Mouse (Mus musculus) MEL (cell line): ENCODE measurements at regions not wholly inside any gene's neighbourhood (a gene's known extent, or its start where the extent isn't known, plus 50 kb on each side); places are given as distances from the start of the nearest gene placed in this dataset.

Experiments
- DNase-seq: peaks from one replicate; pipeline ENCODE4 v3.0.0; 2011; ENCODE audit warnings: low read depth, low spot score
- H3K27ac ChIP-seq: 2 replicates; pipeline ENCODE4 v1.5.1; 2012; ENCODE audit warnings: low read depth, mild to moderate bottlenecking, control low read depth, low read length, moderate library complexity; ENCODE audit not compliant: control insufficient read depth
- H3K27me3 ChIP-seq, 2 experiments: fragments of 150-350 bp in 1 of 2; sonication (generic) in 1 of 2; 2 replicates each; pipeline ENCODE4 v1.6.1; 2012; ENCODE audit warnings: low read length in 2 of 2, mild to moderate bottlenecking in 2 of 2, improper control_type of control experiment in 1 of 2, moderate library complexity in 1 of 2; ENCODE audit not compliant: insufficient read depth in 2 of 2, control insufficient read depth in 1 of 2
- H3K36me3 ChIP-seq, 2 experiments: 2 replicates each; pipeline ENCODE4 v1.6.1; 2012 to 2014; ENCODE audit warnings: low read length in 2 of 2, improper control_type of control experiment in 1 of 2, inconsistent platforms in 1 of 2, mild to moderate bottlenecking in 1 of 2; ENCODE audit not compliant: insufficient read depth in 2 of 2, control insufficient read depth in 1 of 2
- H3K4me1 ChIP-seq, 2 experiments: fragments of 150-350 bp in 1 of 2; sonication (generic) in 1 of 2; 2 replicates each; pipeline ENCODE4 v1.6.1; 2012; ENCODE audit warnings: low read length in 2 of 2, improper control_type of control experiment in 1 of 2, mild to moderate bottlenecking in 1 of 2; ENCODE audit not compliant: insufficient read depth in 2 of 2, control insufficient read depth in 1 of 2
- H3K4me3 ChIP-seq, 2 experiments: fragments of 150-350 bp in 1 of 2; sonication (generic) in 1 of 2; 2 replicates each; pipeline ENCODE4 v1.5.1; 2012; ENCODE audit warnings: low read depth in 2 of 2, low read length in 2 of 2, mild to moderate bottlenecking in 2 of 2, moderate library complexity in 2 of 2, control low read depth in 1 of 2, improper control_type of control experiment in 1 of 2; ENCODE audit not compliant: control insufficient read depth in 1 of 2, insufficient read depth in 1 of 2
- H3K79me2 ChIP-seq: 2 replicates; pipeline ENCODE4 v1.6.1; 2012; ENCODE audit warnings: mild to moderate bottlenecking, low read length, moderate library complexity; ENCODE audit not compliant: control insufficient read depth, poor library complexity, insufficient read depth
- H3K9ac ChIP-seq: 2 replicates; pipeline ENCODE4 v1.6.1; 2012; ENCODE audit warnings: low read depth, mild to moderate bottlenecking, control low read depth, low read length, moderate library complexity; ENCODE audit not compliant: control insufficient read depth, poor library complexity, severe bottlenecking
- H3K9me3 ChIP-seq: fragments of 150-350 bp; sonication (generic); replicated peaks from 2 replicates; pipeline ENCODE4 v1.6.1; 2012; ENCODE audit warnings: mild to moderate bottlenecking, low read length, improper control_type of control experiment, moderate library complexity; ENCODE audit not compliant: insufficient read depth
- CHD2 ChIP-seq: IDR thresholded peaks from 2 replicates; pipeline ENCODE4 v1.6.1; 2011; ENCODE audit warnings: low read length, improper control_type of control experiment
- CTCF ChIP-seq, 3 experiments: IDR thresholded peaks in 2 of 3; conservative IDR thresholded peaks in 1 of 3; 2 replicates each; pipeline ENCODE4 v1.5.1; 2011 to 2012; ENCODE audit warnings: low read length in 3 of 3, low read depth in 2 of 3, mild to moderate bottlenecking in 2 of 3, improper control_type of control experiment in 1 of 3, inconsistent platforms in 1 of 3, mixed read lengths in 1 of 3, moderate library complexity in 1 of 3; ENCODE audit not compliant: control insufficient read depth in 1 of 3, insufficient read depth in 1 of 3, poor library complexity in 1 of 3, severe bottlenecking in 1 of 3
- ETS1 ChIP-seq: IDR thresholded peaks from 2 replicates; pipeline ENCODE4 v1.6.1; 2012; ENCODE audit warnings: low read depth, mild to moderate bottlenecking, inconsistent platforms, low read length, improper control_type of control experiment, moderate library complexity
- GABPA ChIP-seq: IDR thresholded peaks from 2 replicates; pipeline ENCODE4 v1.6.1; 2012; ENCODE audit warnings: low read depth, mild to moderate bottlenecking, inconsistent platforms, low read length, improper control_type of control experiment, moderate library complexity
- JUND ChIP-seq: IDR thresholded peaks from 2 replicates; pipeline ENCODE4 v1.6.1; 2011; ENCODE audit warnings: low read depth, mild to moderate bottlenecking, improper control_type of control experiment, low read length
- MAFK ChIP-seq: IDR thresholded peaks from 2 replicates; pipeline ENCODE4 v1.6.1; 2011; ENCODE audit warnings: low read depth, mild to moderate bottlenecking, low read length, improper control_type of control experiment, borderline replicate concordance
- MAX ChIP-seq: IDR thresholded peaks from 2 replicates; pipeline ENCODE4 v1.6.1; 2011; ENCODE audit warnings: low read length, improper control_type of control experiment
- MXI1 ChIP-seq: IDR thresholded peaks from 2 replicates; pipeline ENCODE4 v1.6.1; 2011; ENCODE audit warnings: mild to moderate bottlenecking, low read depth, low read length, improper control_type of control experiment
- MYC ChIP-seq: IDR thresholded peaks from 2 replicates; pipeline ENCODE4 v1.6.1; 2011; ENCODE audit warnings: low read depth, mild to moderate bottlenecking, low read length, improper control_type of control experiment, moderate library complexity
- NELFE ChIP-seq: IDR thresholded peaks from 2 replicates; pipeline ENCODE4 v1.6.1; 2011; ENCODE audit warnings: low read depth, low read length, improper control_type of control experiment
- POLR2AphosphoS2 ChIP-seq: IDR thresholded peaks from 2 replicates; pipeline ENCODE4 v1.6.1; 2011; ENCODE audit warnings: low read length, improper control_type of control experiment
- POLR2AphosphoS5 ChIP-seq: IDR thresholded peaks from 2 replicates; pipeline ENCODE4 v1.6.1; 2012; ENCODE audit warnings: low read depth, borderline replicate concordance, mild to moderate bottlenecking, inconsistent platforms, low read length, moderate library complexity, mixed read lengths
- RAD21 ChIP-seq: IDR thresholded peaks from 2 replicates; pipeline ENCODE4 v1.6.1; 2011; ENCODE audit warnings: mild to moderate bottlenecking, low read depth, low read length, improper control_type of control experiment
- SMC3 ChIP-seq: IDR thresholded peaks from 2 replicates; pipeline ENCODE4 v1.6.1; 2011; ENCODE audit warnings: low read depth, low read length, improper control_type of control experiment
- TCF12 ChIP-seq: IDR thresholded peaks from 2 replicates; pipeline ENCODE4 v1.6.1; 2014; ENCODE audit warnings: low read depth, mild to moderate bottlenecking, inconsistent platforms, low read length, improper control_type of control experiment, moderate library complexity
- USF2 ChIP-seq, 2 experiments: IDR thresholded peaks; 2 replicates each; pipeline ENCODE4 v1.6.1; 2011 to 2012; ENCODE audit warnings: improper control_type of control experiment in 2 of 2, low read length in 2 of 2, borderline replicate concordance in 1 of 2, inconsistent platforms in 1 of 2, low read depth in 1 of 2, mild to moderate bottlenecking in 1 of 2; ENCODE audit not compliant: insufficient read depth in 1 of 2

DNA sequence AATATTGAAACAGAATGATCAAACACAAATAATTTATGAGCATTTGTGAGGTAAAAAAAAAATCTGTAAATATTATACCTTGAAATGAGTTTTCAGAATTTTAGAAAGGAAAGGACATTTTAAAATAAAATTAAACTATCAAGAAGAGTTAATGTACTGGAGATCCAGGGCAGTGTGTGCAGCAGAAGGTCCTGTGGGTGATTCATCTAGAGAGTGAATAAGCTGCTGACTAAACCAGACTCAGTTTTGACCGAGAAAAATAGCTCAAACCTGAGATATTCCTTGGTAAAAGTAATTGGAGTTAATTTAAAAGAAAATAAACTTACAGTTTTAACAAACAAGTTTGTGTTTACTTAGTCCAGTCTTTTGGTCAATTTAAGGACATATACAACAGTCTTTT lies 1118.6 kb upstream of the Celf2 start:
- H3K9ac ChIP-seq = no peak overlapping the region
- H3K4me3 ChIP-seq = no peak overlapping the region
- TF ChIP-seq USF2 (IDR thresholded peaks at IDR 0.05; ENCODE audit: borderline replicate concordance in 1 of 2, insufficient read depth in 1 of 2, low read depth in 1 of 2, low read length in 2 of 2) (no peak), POLR2AphosphoS5 (no peak), MAX (no peak), JUND (no peak), MAFK (no peak), CHD2 (no peak), GABPA (no peak), NELFE (no peak), MXI1 (no peak)
- no peaks in the 10 kb centered on the region for H3K79me2 ChIP-seq
- no peaks in the 10 kb centered on the region for H3K4me1 ChIP-seq
- H3K36me3 ChIP-seq = no peaks in the 10 kb centered on the region
- DNase-seq = no peak
- no peaks in the 10 kb centered on the region for H3K27me3 ChIP-seq
- H3K9me3 ChIP-seq = no peaks in the 10 kb centered on the region
- no peak overlapping the region for H3K27ac ChIP-seq

DNA sequence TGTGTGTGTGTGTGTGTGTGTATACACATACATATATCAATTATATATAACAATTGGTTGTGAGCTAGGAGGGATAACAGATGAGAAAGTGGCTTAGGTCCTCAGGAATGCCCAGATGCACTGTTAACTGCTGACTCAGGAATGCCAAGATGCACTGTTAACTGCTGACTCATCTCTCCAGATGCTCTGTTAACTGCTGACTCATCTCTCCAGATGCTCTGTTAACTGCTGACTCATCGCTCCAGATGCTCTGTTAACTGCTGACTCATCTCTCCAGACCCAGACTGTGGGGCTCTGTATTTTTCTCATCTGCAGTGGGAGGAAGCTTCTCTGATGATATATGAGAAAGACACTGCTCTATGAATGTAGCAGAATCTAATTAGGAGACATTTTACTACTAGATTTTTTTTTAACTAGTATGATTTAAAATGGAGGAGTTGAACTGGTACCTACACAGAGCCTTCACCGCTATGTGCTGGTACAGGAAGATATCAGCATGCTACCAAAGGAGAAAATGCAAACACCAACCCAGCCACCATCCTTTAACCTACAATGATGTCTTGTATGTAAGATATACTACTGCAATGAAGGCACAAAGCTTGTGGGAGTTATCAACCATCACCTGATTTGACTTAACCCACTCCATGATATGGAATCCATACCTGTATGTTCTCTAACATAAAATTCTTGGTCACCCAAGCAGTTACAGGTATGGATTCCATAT lies 1119.3 kb upstream of the Celf2 start:
- no peak overlapping the region for H3K27ac ChIP-seq
- H3K9me3 ChIP-seq = no peaks in the 10 kb centered on the region
- no peaks in the 10 kb centered on the region for H3K36me3 ChIP-seq
- no peaks in the 10 kb centered on the region for H3K27me3 ChIP-seq
- DNase-seq = peak; percentile 26
- no peaks in the 10 kb centered on the region for H3K4me1 ChIP-seq
- no peaks in the 10 kb centered on the region for H3K79me2 ChIP-seq
- TF ChIP-seq MAFK (peak; percentile 90), ETS1 (peak; percentile 72), TCF12 (no peak)
- H3K4me3 ChIP-seq = no peak overlapping the region
- H3K9ac ChIP-seq = no peak overlapping the region

DNA sequence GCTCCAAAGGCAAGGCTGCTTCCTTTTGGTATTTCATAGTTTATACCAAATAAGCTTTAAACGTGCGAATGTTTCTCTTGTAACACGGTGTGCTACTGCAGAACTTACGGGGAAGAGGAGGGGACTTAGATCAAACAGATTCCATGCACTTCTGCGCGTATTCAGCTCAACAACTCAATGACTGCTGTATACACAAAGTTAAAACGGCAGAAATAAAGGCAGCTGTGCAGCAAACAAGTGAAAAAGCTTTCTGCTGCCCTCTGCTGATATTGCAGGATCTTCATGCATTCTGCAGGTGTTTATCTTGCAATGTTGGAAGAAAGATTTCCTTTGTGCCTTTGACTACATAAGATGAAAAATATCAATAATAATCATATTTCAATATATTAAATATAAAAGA lies 1128.7 kb upstream of the Celf2 start:
- Histone ChIP-seq H3K27ac (no peak overlapping the region), H3K27me3 (no peaks in the 10 kb centered on the region), H3K9me3 (no peaks in the 10 kb centered on the region), H3K4me1 (no peaks in the 10 kb centered on the region), H3K79me2 (no peaks in the 10 kb centered on the region), H3K9ac (no peak overlapping the region), H3K36me3 (no peaks in the 10 kb centered on the region), H3K4me3 (no peak overlapping the region)
- peak; percentile 3 for DNase-seq
- TF ChIP-seq SMC3 = peak; percentile 6; the same call in 1 of the 2 replicates
- TF ChIP-seq JUND = no peak
- peak in 1 of 3 experiments; percentile 18; a peak in 2 of 6 replicates for TF ChIP-seq CTCF (IDR thresholded peaks at IDR 0.05 in 2 of 3, conservative IDR thresholded peaks at IDR 0.05 in 1 of 3; ENCODE audit: control insufficient read depth in 1 of 3, insufficient read depth in 1 of 3, low read depth in 2 of 3, low read length in 3 of 3, poor library complexity in 1 of 3, severe bottlenecking in 1 of 3)
- TF ChIP-seq MYC = no peak
- TF ChIP-seq POLR2AphosphoS2 = no peak
- peak; percentile 18 for TF ChIP-seq RAD21
